Mouse (Mus musculus) olfactory bulb, adult 2 months (tissue): ENCODE measurements around the gene Mrpl14.

Experiments used
- CTCF ChIP-seq: fragments of 200-500 bp; IDR thresholded peaks from 2 replicates; pipeline ENCODE4 v1.5.1; 2012; ENCODE audit warnings: low read depth, mild to moderate bottlenecking, low read length, moderate library complexity; ENCODE audit not compliant: insufficient read depth
- POLR2A ChIP-seq: fragments of 200-500 bp; IDR thresholded peaks from 2 replicates; pipeline ENCODE4 v1.6.1; 2012; ENCODE audit warnings: mild to moderate bottlenecking, low read depth, low read length, moderate library complexity; ENCODE audit not compliant: insufficient read depth

GRCm38 (mm10) chr17:45696981-45697380 lies 10.9 kb downstream of the Mrpl14 start:
- TF ChIP-seq CTCF (no peak), POLR2A (no peak)
